Mouse (Mus musculus): Measurements from ENCODE around the gene Hcar2. TPM values are rescaled to one million over a fixed set of nuclear protein-coding genes. Genes with fewer than 3 reads are reported as not detected.

Gene Hcar2
- total RNA-seq, 2 experiments from 2014 or later: 3.5 to 9.6 TPM

Other genes with a start within 250 kb of the Hcar2 start
- gene Clip1, start 180.9 kb downstream of the Hcar2 start, total RNA-seq (2021): 10 to 100 TPM; 70.7 to 75.3 TPM
- 10 to 100 TPM; 37.1 to 44.4 TPM for gene Zcchc8, start 144.4 kb downstream of the Hcar2 start, total RNA-seq (2021)
- gene Rsrc2, start 116.1 kb downstream of the Hcar2 start, total RNA-seq (2021): 10 to 100 TPM; 65.6 to 81.8 TPM
- gene Kntc1, start 115.8 kb downstream of the Hcar2 start, total RNA-seq (2021): 1 to 10 TPM; 1.4 to 4.0 TPM
- gene Hcar1, start 14.5 kb upstream of the Hcar2 start, total RNA-seq (2021): 10 to 100 TPM in 1 of 2 experiments, 1 to 10 TPM in 1; 8.8 to 18.3 TPM
- gene Denr, start 41.7 kb upstream of the Hcar2 start, total RNA-seq (2021): 10 to 100 TPM; 66.5 to 73.3 TPM
- 1 to 10 TPM in 1 of 2 experiments, not detected in 1; 1.1 TPM for gene Gm43518, start 61.9 kb upstream of the Hcar2 start, total RNA-seq (2021)
- 1 to 10 TPM; 2.9 to 3.3 TPM for gene Ccdc62, start 65.2 kb upstream of the Hcar2 start, total RNA-seq (2021)
- gene Hip1r, start 108.1 kb upstream of the Hcar2 start, total RNA-seq (2021): 10 to 100 TPM; 15.1 to 18.4 TPM
- 100 to 1,000 TPM in 1 of 2 experiments, 10 to 100 TPM in 1; 93.1 to 188 TPM for gene Vps37b, start 166.8 kb upstream of the Hcar2 start, total RNA-seq (2021)
- gene Abcb9, start 230.3 kb upstream of the Hcar2 start, total RNA-seq (2021): 10 to 100 TPM; 10.8 to 11.4 TPM
- gene Ogfod2, start 246.8 kb upstream of the Hcar2 start, total RNA-seq (2021): 10 to 100 TPM; 34.2 to 41.1 TPM

Measured in adrenal gland, postnatal 36 days (tissue).